Mouse (Mus musculus) cortical plate, adult 2 months (tissue): ENCODE results near the gene Ralgapa1. TPM values are rescaled to one million over a fixed set of nuclear protein-coding genes. Genes with fewer than 3 reads are reported as not detected.
"Not testable (repeated sequence)": the region's sequence is repeated elsewhere in the genome, so short reads cannot be mapped to it uniquely, and the experiment has no call there.

Experiments used
- H3K27ac ChIP-seq: fragments of 200-500 bp; 2 replicates; pipeline ENCODE4 v1.5.1; 2012; ENCODE audit warnings: low read length, control low read depth, inconsistent platforms; ENCODE audit not compliant: insufficient read depth
- H3K4me1 ChIP-seq: fragments of 200-500 bp; 2 replicates; pipeline ENCODE4 v1.6.1; 2011; ENCODE audit warnings: low read length; ENCODE audit not compliant: control insufficient read depth, insufficient read depth
- H3K4me3 ChIP-seq: fragments of 200-500 bp; 2 replicates; pipeline ENCODE4 v1.5.1; 2011; ENCODE audit warnings: mild to moderate bottlenecking, low read length, control low read depth; ENCODE audit not compliant: insufficient read depth
- CTCF ChIP-seq: fragments of 200-500 bp; IDR thresholded peaks from 2 replicates; pipeline ENCODE4 v1.5.1; 2011; ENCODE audit warnings: mild to moderate bottlenecking, control low read depth, low read length; ENCODE audit not compliant: insufficient read depth; ENCODE audit errors: extremely low read depth
- POLR2A ChIP-seq: fragments of 200-500 bp; IDR thresholded peaks from 2 replicates; pipeline ENCODE4 v1.6.1; 2011; ENCODE audit warnings: mild to moderate bottlenecking, low read length, control low read depth; ENCODE audit not compliant: insufficient read depth; ENCODE audit errors: extremely low read depth
- polyA plus RNA-seq: library from polyadenylated mRNA; depleted of rRNA; stranded (reverse); fragments of >200 nt; gene quantifications from 2 replicates; pipeline ENCODE4 v1.2.3, GENCODE M21; 2012

The Ralgapa1 gene
- polyA plus RNA-seq, 1 experiment, result 62.3 TPM

DNA sequence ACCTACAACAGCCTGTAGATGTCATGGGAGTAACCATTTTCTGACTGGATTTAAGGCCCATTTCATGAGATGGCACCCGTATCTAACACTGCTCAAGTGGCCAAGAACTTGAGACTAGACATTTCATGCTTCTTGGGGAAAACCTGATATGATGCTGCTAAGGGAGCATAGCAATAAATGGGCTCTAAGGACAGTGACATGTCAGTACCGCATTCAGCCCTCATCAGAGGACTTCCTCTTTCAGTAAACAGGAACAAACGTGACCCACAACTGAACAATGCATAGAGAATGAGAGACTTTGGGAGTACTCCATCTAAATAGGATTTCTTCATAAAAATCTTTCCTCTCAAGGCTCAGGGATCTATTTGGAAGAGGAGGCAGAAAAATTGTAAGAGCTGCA lies 46.7 kb downstream of the Ralgapa1 start:
- TF ChIP-seq POLR2A, result no peak
- TF ChIP-seq CTCF, result no peak
- Histone ChIP-seq H3K4me3 (no peak overlapping the region), H3K4me1 (no peaks in the 10 kb centered on the region), H3K27ac (no peak overlapping the region)

DNA sequence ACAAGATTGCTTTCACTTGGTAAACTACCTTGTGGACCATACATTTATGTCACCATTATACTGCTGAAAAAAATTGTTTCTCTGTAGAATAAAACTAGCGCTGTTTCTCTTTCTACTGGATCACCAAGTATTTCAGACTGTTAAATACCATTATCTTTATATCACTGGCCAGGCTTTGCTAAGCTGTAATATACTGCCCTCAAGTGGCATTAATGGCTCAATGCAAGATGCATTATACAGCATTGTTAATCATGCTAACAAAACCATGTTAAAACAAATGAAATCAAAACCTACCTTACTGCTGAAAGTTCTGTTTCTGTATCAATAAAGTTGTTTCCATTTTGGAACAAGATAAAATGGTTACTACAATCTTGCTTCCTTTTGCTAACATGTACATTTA lies 100.6 kb downstream of the Ralgapa1 start:
- Histone ChIP-seq H3K4me3 (no peak overlapping the region), H3K27ac (no peak overlapping the region), H3K4me1 (no peaks in the 10 kb centered on the region)
- TF ChIP-seq CTCF, result no peak
- no peak for TF ChIP-seq POLR2A

DNA sequence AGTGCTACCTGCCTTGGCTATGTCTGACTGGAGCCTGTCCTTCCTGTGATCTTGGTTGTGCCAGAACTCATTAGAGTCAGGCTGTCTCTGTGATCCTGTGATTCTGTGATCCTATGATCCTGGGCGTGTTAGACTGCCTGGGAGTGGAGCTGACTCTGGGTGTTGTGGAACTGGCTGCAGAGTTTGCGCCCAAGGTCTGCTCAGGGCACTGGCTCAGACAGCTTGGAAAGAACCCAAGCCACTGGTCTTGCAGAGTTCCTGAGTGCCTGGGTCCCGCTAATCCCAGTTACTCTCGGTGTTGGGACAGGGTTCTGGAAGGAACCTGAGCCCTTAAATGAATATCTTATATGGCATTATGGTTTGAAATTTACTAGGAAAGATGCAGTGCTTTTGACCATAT lies 115.1 kb downstream of the Ralgapa1 start:
- Histone ChIP-seq H3K27ac (no peak overlapping the region), H3K4me3 (no peak overlapping the region)

GRCm38 (mm10) chr12:55666699-55667098 lies 154.3 kb downstream of the Ralgapa1 start:
- peaks cover 2% of the 10 kb centered on the region; the same call in 1 of the 2 replicates for H3K4me1 ChIP-seq
- no peak overlapping the region for H3K27ac ChIP-seq

More for the DNA sequence above, 115.1 kb downstream of the Ralgapa1 start:
- no peak for TF ChIP-seq CTCF
- TF ChIP-seq POLR2A, result no peak
- no peaks in the 10 kb centered on the region for H3K4me1 ChIP-seq

DNA sequence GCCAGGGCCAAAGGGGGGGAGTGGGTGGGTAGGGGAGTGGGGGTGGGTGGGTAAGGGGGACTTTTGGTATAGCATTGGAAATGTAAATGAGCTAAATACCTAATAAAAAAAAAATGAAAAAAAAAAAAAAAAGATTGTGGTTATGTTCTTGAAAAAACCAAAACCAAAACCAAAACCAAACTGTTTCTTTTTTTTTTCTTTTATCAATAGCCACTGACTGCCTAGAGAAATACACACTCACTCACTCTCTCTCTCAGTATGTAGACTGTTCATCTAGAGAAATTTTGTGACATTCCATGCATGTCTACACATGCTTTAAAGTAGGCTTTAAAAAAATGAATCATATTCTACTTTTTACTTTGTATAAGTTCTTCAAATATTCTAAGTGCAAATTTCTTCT lies 157.8 kb downstream of the Ralgapa1 start:
- not testable (repeated sequence) for H3K4me1 ChIP-seq, H3K27ac ChIP-seq, H3K4me3 ChIP-seq

More at GRCm38 (mm10) chr12:55666699-55667098, 154.3 kb downstream of the Ralgapa1 start:
- TF ChIP-seq CTCF (no peak), POLR2A (no peak)
- no peak overlapping the region for H3K4me3 ChIP-seq

DNA sequence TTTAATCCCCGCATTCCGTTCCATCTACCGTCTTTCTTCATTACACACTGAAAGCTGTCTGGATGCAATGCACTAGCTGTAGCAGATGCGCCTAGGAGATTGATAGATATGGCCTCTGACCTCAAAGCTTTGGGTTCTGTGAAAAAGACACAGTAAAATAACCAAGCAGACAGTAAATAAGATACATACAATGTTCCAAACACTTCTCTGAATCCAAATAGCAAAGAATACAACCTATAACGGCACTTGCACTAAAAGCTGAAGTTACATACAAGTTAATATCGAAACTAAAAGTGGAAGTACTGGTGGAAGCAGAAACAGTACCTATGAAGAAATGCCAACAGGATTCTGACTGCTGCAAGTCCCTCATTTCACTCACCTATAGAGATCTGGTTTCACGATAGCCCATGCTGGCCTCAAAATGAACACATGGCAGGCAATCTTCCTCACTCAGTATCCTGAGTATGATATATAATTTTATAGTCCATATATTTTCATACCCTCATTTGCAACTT lies 172.9 kb downstream of the Ralgapa1 start:
- Histone ChIP-seq H3K4me3 (no peak overlapping the region), H3K4me1 (no peaks in the 10 kb centered on the region), H3K27ac (no peak overlapping the region)
- TF ChIP-seq POLR2A, result no peak
- no peak for TF ChIP-seq CTCF

- H3K27ac ChIP-seq, result no peak overlapping the region
- TF ChIP-seq POLR2A (no peak), CTCF (no peak)
- no peak overlapping the region for H3K4me3 ChIP-seq
- H3K4me1 ChIP-seq, result peaks cover 3% of the 10 kb centered on the region; the same call in 1 of the 2 replicates
Measured at GRCm38 (mm10) chr12:55626711-55627110, 194.3 kb downstream of the Ralgapa1 start.

DNA sequence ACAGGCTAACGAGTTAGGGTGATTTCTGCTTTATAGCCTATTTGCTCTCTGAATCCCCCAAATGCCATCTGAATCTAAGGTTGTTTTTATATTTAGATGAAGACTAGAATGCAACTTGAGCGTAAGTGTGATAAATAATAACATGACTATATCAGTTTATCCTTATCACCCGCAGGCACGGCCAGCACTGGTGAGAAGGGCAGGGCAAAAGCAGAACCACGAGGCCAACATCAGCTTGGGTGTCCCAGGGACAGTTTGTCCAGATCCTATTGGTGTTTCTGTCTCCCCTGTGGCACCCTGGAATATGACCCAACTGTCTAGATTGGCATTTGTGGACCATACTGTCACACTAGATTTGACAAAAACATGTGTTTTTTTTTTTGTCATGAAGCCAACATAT lies 197.7 kb downstream of the Ralgapa1 start:
- no peak overlapping the region for H3K27ac ChIP-seq
- no peak for TF ChIP-seq CTCF
- H3K4me3 ChIP-seq, result no peak overlapping the region
- H3K4me1 ChIP-seq, result peaks cover 3% of the 10 kb centered on the region; the same call in 1 of the 2 replicates

DNA sequence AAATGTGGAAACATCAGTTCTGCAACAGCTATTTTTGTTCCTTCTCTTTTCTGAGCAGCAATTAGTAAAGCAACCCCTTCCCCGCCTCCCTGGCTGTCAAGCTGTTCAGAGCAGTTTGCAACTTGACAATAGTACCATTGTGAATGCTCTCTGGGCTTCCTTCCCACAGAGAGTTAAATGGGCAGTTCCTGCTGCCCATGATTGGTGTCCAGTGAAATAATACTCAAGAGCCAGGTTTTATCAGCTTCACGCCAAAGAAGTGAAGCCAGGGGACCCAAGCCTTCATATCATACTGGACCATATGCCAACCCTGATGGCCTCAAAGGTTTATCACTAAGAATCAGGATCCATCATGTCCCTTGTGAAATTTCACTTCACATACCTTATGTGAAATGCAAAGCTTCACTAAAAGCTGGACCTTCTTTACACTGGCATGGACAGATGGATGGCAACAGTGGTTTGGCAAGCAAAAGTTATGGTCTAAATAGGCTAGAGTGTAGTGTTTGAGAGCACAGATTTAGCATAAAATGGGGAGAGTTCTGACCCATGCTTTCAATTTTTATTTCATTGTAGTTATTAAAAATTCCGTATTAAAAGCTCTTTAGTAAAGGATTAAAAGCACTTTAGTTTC lies 198.2 kb downstream of the Ralgapa1 start:
- Histone ChIP-seq H3K4me1 (peaks cover 3% of the 10 kb centered on the region; the same call in 1 of the 2 replicates), H3K27ac (no peak overlapping the region)

DNA sequence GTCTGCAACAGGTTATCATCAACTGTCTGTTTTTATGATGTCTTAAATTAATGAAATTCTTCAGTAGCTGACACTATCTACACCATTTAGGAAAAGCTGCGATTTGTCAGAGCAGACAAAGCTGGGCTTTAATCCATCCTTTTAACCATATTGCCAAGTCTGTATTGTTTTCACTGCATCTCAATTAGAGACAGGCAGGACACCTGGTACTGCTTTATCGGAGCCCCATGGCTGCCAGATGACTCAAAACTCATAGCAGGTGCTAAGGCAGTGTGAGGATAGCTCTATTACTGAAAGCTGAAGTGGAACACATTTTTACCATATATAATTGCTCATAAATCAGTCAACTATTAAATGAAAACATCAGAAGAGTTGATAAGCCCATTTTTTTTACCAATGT lies 200.6 kb downstream of the Ralgapa1 start:
- no peak overlapping the region for H3K4me3 ChIP-seq
- H3K4me1 ChIP-seq, result peaks cover 3% of the 10 kb centered on the region; the same call in 1 of the 2 replicates
- H3K27ac ChIP-seq, result no peak overlapping the region
- TF ChIP-seq CTCF (no peak), POLR2A (no peak)

More for the DNA sequence above, 198.2 kb downstream of the Ralgapa1 start:
- no peak overlapping the region for H3K4me3 ChIP-seq
- TF ChIP-seq CTCF (no peak), POLR2A (no peak)
